Mouse (Mus musculus) liver, postnatal 0 days (tissue): ENCODE results near the gene Cog4.

ENCODE experiments used
- CTCF ChIP-seq: sonication (generic); IDR thresholded peaks from 2 replicates; pipeline ENCODE4 v1.5.1; 2016; ENCODE audit warnings: antibody characterized with exemption, low read depth
- EP300 ChIP-seq: IDR thresholded peaks from 2 replicates; pipeline ENCODE4 v1.6.1; 2016; ENCODE audit warnings: antibody characterized with exemption, low read depth, mild to moderate bottlenecking

DNA sequence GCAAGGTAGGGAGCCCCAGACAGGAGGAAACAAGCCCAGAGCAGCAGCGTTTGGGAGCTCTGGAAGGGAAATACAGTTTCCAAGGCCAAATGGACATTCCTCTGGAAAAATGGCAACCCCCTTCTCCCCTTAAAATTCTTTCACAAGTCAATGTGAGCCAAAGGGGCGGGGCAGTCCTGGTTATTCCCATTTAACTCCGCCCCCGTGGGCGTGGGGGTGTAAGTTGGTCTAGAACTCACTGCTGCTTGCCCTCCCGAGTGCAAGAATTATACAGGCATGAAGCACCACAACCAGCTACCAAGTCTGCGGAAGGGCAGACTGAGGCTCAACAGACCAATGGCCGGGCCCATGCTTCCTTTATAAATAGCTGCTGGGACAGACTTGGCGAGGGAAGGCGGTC, 48.5 kb downstream of the Cog4 start:
- no peak for TF ChIP-seq CTCF
- no peak for TF ChIP-seq EP300
